Comparison of ENCODE assay signal across 8 mouse cellular contexts in genomic region chr3:51560511-51561108, GRCm38 (mm10). TPM values are rescaled to one million over a fixed set of nuclear protein-coding genes. Genes with fewer than 3 reads are reported as not detected.
A peak's percentile ranks its signal among the peaks of the same experiment; 100 is the strongest.
DNase-seq lines count a peak whose midpoint lies in the region; ATAC-seq and TF ChIP-seq lines count a peak whose summit lies in the region.

TSS of gene Setd7 (minus strand) at chr3:51560879.

- no peaks in the 10 kb centered on the region for H3K9me3 ChIP-seq in CH12.LX (replicated peaks; ENCODE audit: low read length)
- no peaks in the 10 kb centered on the region for H3K9me3 ChIP-seq in forebrain, embryonic 14.5 days (replicated peaks; ENCODE audit: control insufficient read depth, low read length)
- no peaks in the 10 kb centered on the region for H3K9me3 ChIP-seq in liver, postnatal 0 days (ENCODE audit: low read length)
- H3K9me3 ChIP-seq in neural tube, embryonic 14.5 days (ENCODE audit: control insufficient read depth, low read length): no peaks in the 10 kb centered on the region

- peak; percentile 83 for ATAC-seq in forebrain, embryonic 14.5 days
- peak; percentile 69 for ATAC-seq in liver, postnatal 0 days
- peak; percentile 85 for ATAC-seq in neural tube, embryonic 14.5 days (ENCODE audit: low read depth)

- H3K27ac ChIP-seq in CH12.LX (ENCODE audit: insufficient read depth, low read depth): peak within 1 kb of the TSS; percentile 84
- H3K27ac ChIP-seq in forebrain, embryonic 14.5 days (ENCODE audit: low read depth, low read length): peak within 1 kb of the TSS; percentile 95
- H3K27ac ChIP-seq in liver, postnatal 0 days (ENCODE audit: low read depth): peak within 1 kb of the TSS; percentile 82
- peak within 1 kb of the TSS; percentile 94 for H3K27ac ChIP-seq in neural tube, embryonic 14.5 days (ENCODE audit: low read depth, low read length)
- peak within 1 kb of the TSS; percentile 61 for H3K27ac ChIP-seq in testis, adult 2 months (ENCODE audit: control insufficient read depth, insufficient read depth, low read depth, low read length)

- TF ChIP-seq EP300 in CH12.LX (IDR thresholded peaks at IDR 0.05; ENCODE audit: low read length): no peak
- no peak for TF ChIP-seq EP300 in liver, postnatal 0 days (IDR thresholded peaks at IDR 0.05; ENCODE audit: low read depth)

- peak within 1 kb of the TSS; percentile 72 to 89 (median 87) for H3K4me3 ChIP-seq in CH12.LX (replicated peaks in 1 of 3; ENCODE audit: low read depth in 2 of 3, low read length in 2 of 3, poor library complexity in 1 of 3)
- H3K4me3 ChIP-seq in forebrain, embryonic 14.5 days (ENCODE audit: low read depth, low read length): peak within 1 kb of the TSS; percentile 76
- H3K4me3 ChIP-seq in liver, postnatal 0 days (ENCODE audit: low read depth, low read length): peak within 1 kb of the TSS; percentile 75
- H3K4me3 ChIP-seq in neural tube, embryonic 14.5 days (ENCODE audit: low read depth, low read length): peak within 1 kb of the TSS; percentile 88
- peak within 1 kb of the TSS; percentile 91 for H3K4me3 ChIP-seq in testis, adult 2 months (ENCODE audit: control insufficient read depth, low read depth, low read length)

- in situ Hi-C loops in CH12.LX (cut with MboI; ENCODE audit: low pct_ligation_motif_present, low pct_unique_long_range_greater_than_20kb, low sequenced_read_pairs): no loop called here

- intact Hi-C loops in heart, postnatal 10 days (cut with DNase I): no loop called here

- DNase-seq in CH12.LX (ENCODE audit: extremely low read depth): peak; percentile 71
- peak; percentile 76 for DNase-seq in c-Kit-positive CD71-positive TER-119-negative erythroid progenitor cells, embryonic 14.5 days (ENCODE audit: low read depth)
- DNase-seq in forebrain, embryonic 14.5 days (ENCODE audit: low spot score): peak; percentile 89
- DNase-seq in heart, postnatal 10 days: peak; percentile 86 to 89
- peak; percentile 80 for DNase-seq in layer of hippocampus, adult 11-12 months (ENCODE audit: low spot score)
- peak; percentile 74 for DNase-seq in liver, postnatal 0 days

- peak within 1 kb of the TSS; percentile 96 for H3K9ac ChIP-seq in CH12.LX (ENCODE audit: insufficient read depth, low read depth)
- H3K9ac ChIP-seq in forebrain, embryonic 14.5 days (ENCODE audit: low read length): peak within 1 kb of the TSS; percentile 94
- peak within 1 kb of the TSS; percentile 81 for H3K9ac ChIP-seq in liver, postnatal 0 days (replicated peaks)
- H3K9ac ChIP-seq in neural tube, embryonic 14.5 days (replicated peaks; ENCODE audit: low read depth, low read length): peak within 1 kb of the TSS; percentile 98

- dilution Hi-C loops in CH12.LX (cut with MboI; ENCODE audit: extremely low pct_ligation_motif_present, extremely low pct_unique_long_range_greater_than_20kb, low sequenced_read_pairs): no loop called here

- TF ChIP-seq POLR2A in CH12.LX (IDR thresholded peaks at IDR 0.05; ENCODE audit: low read depth, low read length): peak; percentile 75
- TF ChIP-seq POLR2A in testis, adult 2 months (IDR thresholded peaks at IDR 0.05; ENCODE audit: control insufficient read depth, low read depth, low read length): peak; percentile 55; the same call in 1 of the 2 replicates

- peaks cover 2 to 44% of the 10 kb centered on the region in 2 experiments; a peak in 3 of 4 replicates for H3K4me1 ChIP-seq in CH12.LX (ENCODE audit: control insufficient read depth in 1 of 2, insufficient read depth in 2 of 2)
- peaks cover 10% of the 10 kb centered on the region for H3K4me1 ChIP-seq in forebrain, embryonic 14.5 days (ENCODE audit: control insufficient read depth, insufficient read depth, low read length)
- peaks cover 6% of the 10 kb centered on the region for H3K4me1 ChIP-seq in liver, postnatal 0 days (ENCODE audit: insufficient read depth)
- H3K4me1 ChIP-seq in neural tube, embryonic 14.5 days (ENCODE audit: control insufficient read depth, insufficient read depth, low read length): peaks cover 13% of the 10 kb centered on the region
- no peaks in the 10 kb centered on the region for H3K4me1 ChIP-seq in testis, adult 2 months (ENCODE audit: control insufficient read depth, insufficient read depth, low read length)

- TF ChIP-seq RAD21 in CH12.LX (IDR thresholded peaks at IDR 0.05; ENCODE audit: low read depth, low read length): no peak

- TF ChIP-seq CTCF in CH12.LX (conservative IDR thresholded peaks at IDR 0.05 in 1 of 2, IDR thresholded peaks at IDR 0.05 in 1 of 2; ENCODE audit: low read depth in 2 of 2, low read length in 2 of 2): no peak; a peak in 1 of 4 replicates
- peak; percentile 24; the same call in 1 of the 2 replicates for TF ChIP-seq CTCF in liver, postnatal 0 days (IDR thresholded peaks at IDR 0.05; ENCODE audit: low read depth)
- TF ChIP-seq CTCF in testis, adult 2 months (IDR thresholded peaks at IDR 0.05; ENCODE audit: control insufficient read depth, insufficient read depth, insufficient replicate concordance, low read depth, low read length): no peak

- H3K79me2 ChIP-seq in CH12.LX (replicated peaks; ENCODE audit: control insufficient read depth, extremely low read depth, insufficient read depth, poor library complexity, severe bottlenecking): peaks cover 35% of the 10 kb centered on the region

- H3K4me2 ChIP-seq in CH12.LX (ENCODE audit: insufficient read depth, low read depth, poor library complexity, severe bottlenecking): peak within 1 kb of the TSS; percentile 77
- H3K4me2 ChIP-seq in forebrain, embryonic 14.5 days (ENCODE audit: low read length): peak within 1 kb of the TSS; percentile 95
- H3K4me2 ChIP-seq in liver, postnatal 0 days (ENCODE audit: low read depth, low read length): peak within 1 kb of the TSS; percentile 81
- peak within 1 kb of the TSS; percentile 98 for H3K4me2 ChIP-seq in neural tube, embryonic 14.5 days (ENCODE audit: low read depth, low read length)

- H3K27me3 ChIP-seq in CH12.LX (replicated peaks): no peaks in the 10 kb centered on the region
- H3K27me3 ChIP-seq in forebrain, embryonic 14.5 days (replicated peaks; ENCODE audit: control insufficient read depth, insufficient read depth, low read length): no peaks in the 10 kb centered on the region
- H3K27me3 ChIP-seq in liver, postnatal 0 days (ENCODE audit: insufficient read depth, low read length): no peaks in the 10 kb centered on the region
- no peaks in the 10 kb centered on the region for H3K27me3 ChIP-seq in neural tube, embryonic 14.5 days (ENCODE audit: control insufficient read depth, insufficient read depth, low read length)
- H3K27me3 ChIP-seq in testis, adult 2 months (ENCODE audit: control insufficient read depth, insufficient read depth, low read length): peaks cover 2% of the 10 kb centered on the region; the same call in 1 of the 2 replicates

- WGBS in forebrain, embryonic 14.5 days: under 1% methylated on average over 44 of the region's 48 CpGs
- under 1% methylated on average over 37 of the region's 48 CpGs for WGBS in liver, postnatal 0 days (ENCODE audit: insufficient replicate concordance)
- WGBS in neural tube, embryonic 14.5 days: under 1% methylated on average over 46 of the region's 48 CpGs

- H3K36me3 ChIP-seq in CH12.LX (replicated peaks in 1 of 2; ENCODE audit: control insufficient read depth in 1 of 2, insufficient read depth in 1 of 2, low read length in 1 of 2): peaks cover 3 to 24% of the 10 kb centered on the region in 2 experiments
- no peaks in the 10 kb centered on the region for H3K36me3 ChIP-seq in forebrain, embryonic 14.5 days (ENCODE audit: control insufficient read depth, insufficient read depth, low read length)
- H3K36me3 ChIP-seq in liver, postnatal 0 days (replicated peaks; ENCODE audit: insufficient read depth, low read length): no peaks in the 10 kb centered on the region
- H3K36me3 ChIP-seq in neural tube, embryonic 14.5 days (ENCODE audit: control insufficient read depth, insufficient read depth, low read length): no peaks in the 10 kb centered on the region
- H3K36me3 ChIP-seq in testis, adult 2 months (ENCODE audit: control insufficient read depth, insufficient read depth, low read length): no peaks in the 10 kb centered on the region

TF ChIP-seq in CH12.LX, 34 proteins besides CTCF, POLR2A, EP300 and RAD21 (continues in another document):
- TF ChIP-seq USF1 (IDR thresholded peaks at IDR 0.05; ENCODE audit: low read depth, low read length) (no peak), ZNF384 (IDR thresholded peaks at IDR 0.05; ENCODE audit: low read depth, low read length) (0 out of 2 replicates have a peak, but pooled peaks have one; percentile 17), ZKSCAN1 (IDR thresholded peaks at IDR 0.05; ENCODE audit: borderline replicate concordance, low read depth, low read length) (no peak), RCOR1 (conservative IDR thresholded peaks at IDR 0.05; ENCODE audit: low read depth, low read length) (no peak; the same call in 1 of the 2 replicates), IRF4 (IDR thresholded peaks at IDR 0.05; ENCODE audit: low read depth, low read length) (peak; percentile 49), ETS1 (conservative IDR thresholded peaks at IDR 0.05; ENCODE audit: low read depth, low read length) (peak; percentile 36; the same call in 1 of the 2 replicates), TBP (conservative IDR thresholded peaks at IDR 0.05; ENCODE audit: low read depth, low read length) (peak; percentile 73; the same call in 1 of the 2 replicates), SIN3A (IDR thresholded peaks at IDR 0.05; ENCODE audit: low read length) (peak; percentile 82; the same call in 1 of the 2 replicates), UBTF (IDR thresholded peaks at IDR 0.05; ENCODE audit: low read depth, low read length) (peak; percentile 51), JUN (IDR thresholded peaks at IDR 0.05; ENCODE audit: insufficient read depth, low read depth, low read length) (no peak), CHD2 (IDR thresholded peaks at IDR 0.05; ENCODE audit: low read length) (peak; percentile 78), MAX (IDR thresholded peaks at IDR 0.05; ENCODE audit: low read length) (peak; percentile 43; the same call in 1 of the 2 replicates), TCF12 (IDR thresholded peaks at IDR 0.05; ENCODE audit: low read depth, low read length) (peak; percentile 76), NELFE (IDR thresholded peaks at IDR 0.05; ENCODE audit: low read depth, low read length) (peak; percentile 78), E2F4 (IDR thresholded peaks at IDR 0.05; ENCODE audit: insufficient replicate concordance, low read depth, low read length) (no peak), MXI1 (IDR thresholded peaks at IDR 0.05; ENCODE audit: low read depth, low read length) (peak; percentile 25; the same call in 1 of the 2 replicates)

RNA-seq across cellular contexts. Expression of gene Setd7, which starts in this region (rescaled TPM):
- total RNA-seq in CH12.LX (2012; rRNA removed) (21.7 and 23.6 TPM in 2 replicates), CH12.LX (2014; rRNA removed) (16.2 and 16.6 TPM in 2 replicates)
- polyA plus RNA-seq in CH12.LX (2012; ENCODE audit: insufficient read length, low read depth): 28.9 and 34.3 TPM in 2 replicates
- polyA plus RNA-seq in forebrain, embryonic 14.5 days (2014; fragmentation: Nextera tagmentation; extraction: Ambion mirVana): 3.7 and 5.2 TPM in 2 replicates
- total RNA-seq in heart, postnatal 10 days (2021): 10 to 100 TPM; 57.0 to 67.0 TPM
- polyA plus RNA-seq in liver, postnatal 0 days (2015; fragmentation: Nextera tagmentation; extraction: Ambion mirVana): 0.45 and 0.48 TPM in 2 replicates
- 3.0 and 4.2 TPM in 2 replicates for polyA plus RNA-seq in neural tube, embryonic 14.5 days (2014; fragmentation: Nextera tagmentation; extraction: Ambion mirVana)
- 1.6 TPM in 2 replicates for polyA plus RNA-seq in testis, adult 2 months (2012; rRNA removed)

Comparison
In these comparisons a context has a peak if more than half of its experiments do, and no peak if none do; other contexts are left out.
1. Peak in every context shown above with its lines: DNase-seq, ATAC-seq, H3K4me3 ChIP-seq and H3K27ac ChIP-seq.
2. Peak in DNase-seq, ATAC-seq, H3K4me3 ChIP-seq, H3K27ac ChIP-seq, H3K9ac ChIP-seq and H3K4me2 ChIP-seq in liver, postnatal 0 days; RNA of the gene not detected or under 1 TPM.